Mouse (Mus musculus): ENCODE results near the gene Ankrd35. TPM values are rescaled to one million over a fixed set of nuclear protein-coding genes. Genes with fewer than 3 reads are reported as not detected.

Gene Ankrd35
- polyA plus RNA-seq, 1 experiment from 2014 or later: 1.3 TPM

- peak; percentile 9 for ATAC-seq (replicated peaks; ENCODE audit: low FRiP score, low read depth)
- H3K4me2 ChIP-seq (ENCODE audit: low read length): peak overlapping the region; percentile 67
- peak overlapping the region; percentile 90 for H3K27ac ChIP-seq
- H3K4me3 ChIP-seq (replicated peaks; ENCODE audit: low read depth, low read length): peak overlapping the region; percentile 76
- no peaks in the 10 kb centered on the region for H3K9me3 ChIP-seq (replicated peaks; ENCODE audit: low read length)
- WGBS: under 1% methylated on average over 42 of the region's 42 CpGs
- H3K9ac ChIP-seq (ENCODE audit: low read depth, low read length): peak overlapping the region; percentile 74
- no peaks in the 10 kb centered on the region for H3K27me3 ChIP-seq (ENCODE audit: insufficient read depth, low read length)
- H3K36me3 ChIP-seq (ENCODE audit: insufficient read depth, low read length): 0 out of 2 replicates have a peak, but pooled peaks cover 5% of the 10 kb centered on the region
- peak; percentile 56 for DNase-seq (ENCODE audit: low spot score)
- H3K4me1 ChIP-seq (replicated peaks; ENCODE audit: insufficient read depth, low read length): peaks cover 18% of the 10 kb centered on the region
- no peak for TF ChIP-seq CTCF (IDR thresholded peaks at IDR 0.05; ENCODE audit: low read depth)
Observed at GRCm38 (mm10) chr3:96727828-96728633, 58.1 kb downstream of the Ankrd35 start.

- DNase-seq (ENCODE audit: low spot score): no peak
- peaks cover 18% of the 10 kb centered on the region for H3K4me1 ChIP-seq (replicated peaks; ENCODE audit: insufficient read depth, low read length)
- no peaks in the 10 kb centered on the region for H3K36me3 ChIP-seq (ENCODE audit: insufficient read depth, low read length)
- H3K9me3 ChIP-seq (replicated peaks; ENCODE audit: low read length): no peaks in the 10 kb centered on the region
- 48% methylated on average over 7 of the region's 7 CpGs for WGBS
- TF ChIP-seq CTCF (IDR thresholded peaks at IDR 0.05; ENCODE audit: low read depth): no peak
- peak overlapping the region; percentile 74; the same call in 1 of the 2 replicates for H3K9ac ChIP-seq (ENCODE audit: low read depth, low read length)
- H3K4me2 ChIP-seq (ENCODE audit: low read length): peak overlapping the region; percentile 67
- H3K4me3 ChIP-seq (replicated peaks; ENCODE audit: low read depth, low read length): peak overlapping the region; percentile 76
- H3K27ac ChIP-seq: no peak overlapping the region; the same call in 1 of the 2 replicates
- H3K27me3 ChIP-seq (ENCODE audit: insufficient read depth, low read length): no peaks in the 10 kb centered on the region
- ATAC-seq (replicated peaks; ENCODE audit: low FRiP score, low read depth): no peak
Observed at GRCm38 (mm10) chr3:96728634-96729402, 58.9 kb downstream of the Ankrd35 start.

GRCm38 (mm10) chr3:96729403-96729784 is 59.5 kb downstream of the Ankrd35 start:
- Histone ChIP-seq H3K27me3 (ENCODE audit: insufficient read depth, low read length) (no peaks in the 10 kb centered on the region), H3K36me3 (ENCODE audit: insufficient read depth, low read length) (no peaks in the 10 kb centered on the region), H3K27ac (no peak overlapping the region), H3K4me1 (replicated peaks; ENCODE audit: insufficient read depth, low read length) (peaks cover 18% of the 10 kb centered on the region), H3K4me2 (ENCODE audit: low read length) (peak overlapping the region; percentile 67; the same call in 1 of the 2 replicates), H3K4me3 (replicated peaks; ENCODE audit: low read depth, low read length) (no peak overlapping the region), H3K9me3 (replicated peaks; ENCODE audit: low read length) (no peaks in the 10 kb centered on the region), H3K9ac (ENCODE audit: low read depth, low read length) (no peak overlapping the region)
- 40% methylated on average over 3 of the region's 3 CpGs for WGBS
- no peak for ATAC-seq (replicated peaks; ENCODE audit: low FRiP score, low read depth)
- DNase-seq (ENCODE audit: low spot score): peak; percentile 56
- TF ChIP-seq CTCF (IDR thresholded peaks at IDR 0.05; ENCODE audit: low read depth): peak; percentile 34; the same call in 1 of the 2 replicates

- no peaks in the 10 kb centered on the region for H3K36me3 ChIP-seq (ENCODE audit: insufficient read depth, low read length)
- no peaks in the 10 kb centered on the region for H3K9me3 ChIP-seq (replicated peaks; ENCODE audit: low read length)
- H3K4me3 ChIP-seq (replicated peaks; ENCODE audit: low read depth, low read length): no peak overlapping the region
- peaks cover 18% of the 10 kb centered on the region for H3K4me1 ChIP-seq (replicated peaks; ENCODE audit: insufficient read depth, low read length)
- H3K4me2 ChIP-seq (ENCODE audit: low read length): no peak overlapping the region
- no peaks in the 10 kb centered on the region for H3K27me3 ChIP-seq (ENCODE audit: insufficient read depth, low read length)
- DNase-seq (ENCODE audit: low spot score) (no peak), ATAC-seq (replicated peaks; ENCODE audit: low FRiP score, low read depth) (no peak)
- no peak overlapping the region for H3K9ac ChIP-seq (ENCODE audit: low read depth, low read length)
- WGBS: 72% methylated on average over 5 of the region's 5 CpGs
- TF ChIP-seq CTCF (IDR thresholded peaks at IDR 0.05; ENCODE audit: low read depth): no peak
- H3K27ac ChIP-seq: no peak overlapping the region
Observed at GRCm38 (mm10) chr3:96730785-96731184, 60.9 kb downstream of the Ankrd35 start.

GRCm38 (mm10) chr3:96733984-96734383 is 64.1 kb downstream of the Ankrd35 start:
- H3K4me2 ChIP-seq (ENCODE audit: low read length): no peak overlapping the region
- DNase-seq (ENCODE audit: low spot score) (no peak), ATAC-seq (replicated peaks; ENCODE audit: low FRiP score, low read depth) (no peak)
- WGBS: 95% methylated on average over 1 of the region's 1 CpGs
- peaks cover 12% of the 10 kb centered on the region for H3K4me1 ChIP-seq (replicated peaks; ENCODE audit: insufficient read depth, low read length)
- H3K4me3 ChIP-seq (replicated peaks; ENCODE audit: low read depth, low read length): no peak overlapping the region
- no peak for TF ChIP-seq CTCF (IDR thresholded peaks at IDR 0.05; ENCODE audit: low read depth)
- H3K27me3 ChIP-seq (ENCODE audit: insufficient read depth, low read length): no peaks in the 10 kb centered on the region
- H3K36me3 ChIP-seq (ENCODE audit: insufficient read depth, low read length): no peaks in the 10 kb centered on the region
- no peak overlapping the region for H3K27ac ChIP-seq
- H3K9ac ChIP-seq (ENCODE audit: low read depth, low read length): no peak overlapping the region
- no peaks in the 10 kb centered on the region for H3K9me3 ChIP-seq (replicated peaks; ENCODE audit: low read length)

GRCm38 (mm10) chr3:96735200-96735599 is 65.3 kb downstream of the Ankrd35 start:
- ATAC-seq (replicated peaks; ENCODE audit: low FRiP score, low read depth) (no peak), DNase-seq (ENCODE audit: low spot score) (no peak)
- no peaks in the 10 kb centered on the region for H3K36me3 ChIP-seq (ENCODE audit: insufficient read depth, low read length)
- no peak overlapping the region for H3K27ac ChIP-seq
- no peak overlapping the region for H3K4me2 ChIP-seq (ENCODE audit: low read length)
- 82% methylated on average over 2 of the region's 2 CpGs for WGBS
- TF ChIP-seq CTCF (IDR thresholded peaks at IDR 0.05; ENCODE audit: low read depth): no peak
- no peaks in the 10 kb centered on the region for H3K27me3 ChIP-seq (ENCODE audit: insufficient read depth, low read length)
- no peak overlapping the region for H3K4me3 ChIP-seq (replicated peaks; ENCODE audit: low read depth, low read length)
- 0 out of 2 replicates have a peak, but pooled peaks cover 6% of the 10 kb centered on the region for H3K4me1 ChIP-seq (replicated peaks; ENCODE audit: insufficient read depth, low read length)
- H3K9me3 ChIP-seq (replicated peaks; ENCODE audit: low read length): no peaks in the 10 kb centered on the region
- no peak overlapping the region for H3K9ac ChIP-seq (ENCODE audit: low read depth, low read length)

Measured in kidney, postnatal 0 days (tissue).